Mouse (Mus musculus) liver, adult 2 months (tissue): Measurements from ENCODE around the gene Ptprn.

Experiments
- CTCF ChIP-seq: fragments of 200-500 bp; IDR thresholded peaks from 2 replicates; pipeline ENCODE4 v1.5.1; 2011; ENCODE audit warnings: low read depth, low read length, control low read depth
- POLR2A ChIP-seq: fragments of 200-500 bp; IDR thresholded peaks from 2 replicates; pipeline ENCODE4 v1.6.1; 2011; ENCODE audit warnings: low read length, control low read depth; ENCODE audit not compliant: insufficient read depth; ENCODE audit errors: extremely low read depth

DNA sequence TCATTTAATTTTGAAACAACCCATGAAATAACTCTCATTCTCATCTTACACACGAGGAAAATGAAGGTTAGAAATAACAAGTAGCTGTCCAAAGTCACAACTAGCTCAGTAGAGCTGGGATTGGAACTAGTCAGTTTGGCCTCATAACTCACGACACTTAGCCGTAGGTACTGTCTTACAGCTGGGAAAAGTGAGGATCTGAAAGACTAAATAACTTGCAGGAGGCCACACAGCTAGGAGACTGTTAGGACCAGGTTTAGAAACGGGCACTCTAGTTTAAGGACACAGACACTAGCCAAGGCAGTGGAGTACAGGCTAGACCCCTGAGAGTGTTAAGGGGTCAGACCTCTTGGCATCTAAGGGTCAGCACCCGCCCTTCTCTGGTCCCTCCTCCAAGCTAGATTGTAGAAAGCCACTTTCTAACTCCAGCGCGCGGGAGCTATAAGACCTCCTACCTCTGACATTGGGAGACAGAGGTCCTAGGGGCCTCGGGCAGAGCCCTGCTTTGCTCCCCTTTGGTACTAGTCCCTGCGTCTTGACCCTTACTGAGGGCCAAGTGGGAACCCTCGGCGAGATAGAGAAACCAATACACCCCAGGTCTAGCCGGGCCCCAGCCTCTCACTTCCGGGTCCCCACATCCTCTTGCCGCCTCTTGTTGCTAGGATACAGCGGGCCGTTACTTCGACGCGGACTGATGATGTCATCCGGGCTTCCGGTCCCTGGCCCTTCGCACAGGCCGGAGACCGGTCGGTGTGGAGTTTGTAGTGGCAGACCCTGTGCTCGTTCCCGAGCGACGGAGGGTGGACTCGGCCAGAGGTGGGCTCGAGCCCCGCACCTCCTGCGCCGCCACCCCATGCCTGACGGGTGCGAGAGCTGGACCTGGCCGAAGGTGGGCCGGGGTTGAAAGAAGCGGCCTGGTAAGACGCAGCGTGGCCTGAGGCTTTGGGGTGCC is 53.9 kb downstream of the Ptprn start, which contains the start of the genes Glb1l and Stk16:
- peak; percentile 80 for TF ChIP-seq POLR2A
- no peak for TF ChIP-seq CTCF
